Comparison of ENCODE assay signal across 15 mouse cellular contexts in the genomic region with DNA sequence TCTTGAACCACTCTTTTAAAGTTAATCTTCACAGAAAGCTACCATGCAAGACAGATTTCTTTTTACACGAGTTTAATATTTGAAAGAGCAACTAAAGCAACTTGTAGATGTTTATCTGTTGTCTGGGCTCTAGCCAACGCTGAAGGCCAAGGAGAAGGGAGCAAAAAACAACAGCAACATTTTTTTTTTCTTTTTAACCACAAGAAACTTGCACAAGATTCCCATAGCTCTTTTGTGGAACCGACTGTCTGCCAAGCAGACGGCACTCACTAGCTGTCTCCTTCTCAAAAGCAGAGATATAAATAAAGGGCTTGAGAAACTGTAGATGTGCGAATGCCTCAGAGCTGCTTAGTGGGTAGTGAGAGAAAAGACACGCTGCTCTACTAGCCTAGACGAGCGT.
A peak's percentile ranks its signal among the peaks of the same experiment; 100 is the strongest.
DNase-seq lines count a peak whose midpoint lies in the region; ATAC-seq and TF ChIP-seq lines count a peak whose summit lies in the region.
"Had no signal": no experiment of that assay in that cellular context is flagged by ENCODE, and none has a peak within 500 bp of the region (broad histone marks: within the 10 kb centered on the region; RNA-seq: fewer than 3 reads in every experiment).

No protein-coding gene starts in this region.

- 0 out of 2 replicates have a peak, but pooled peaks cover 1% of the 10 kb centered on the region for H3K9me3 ChIP-seq in MEL (replicated peaks; ENCODE audit: insufficient read depth, low read length)
- no peaks in the 10 kb centered on the region for H3K9me3 ChIP-seq in forebrain, embryonic 12.5 days
- H3K9me3 ChIP-seq: heart, embryonic 13.5 days; liver, embryonic 13.5 days; neural tube, embryonic 13.5 days had no signal

- TF ChIP-seq CTCF in MEL (IDR thresholded peaks at IDR 0.05 in 2 of 3, conservative IDR thresholded peaks at IDR 0.05 in 1 of 3; ENCODE audit: control insufficient read depth in 1 of 3, insufficient read depth in 1 of 3, low read depth in 2 of 3, low read length in 3 of 3, poor library complexity in 1 of 3, severe bottlenecking in 1 of 3) = no peak

- H3K4me2 ChIP-seq in forebrain, embryonic 12.5 days = no peak overlapping the region
- H3K4me2 ChIP-seq: heart, embryonic 13.5 days; liver, embryonic 13.5 days; neural tube, embryonic 13.5 days had no signal

- WGBS in forebrain, embryonic 12.5 days = 78% methylated on average over 8 of the region's 8 CpGs

- peaks cover 4 to 11% of the 10 kb centered on the region in 2 experiments; a peak in 3 of 4 replicates for H3K4me1 ChIP-seq in MEL (ENCODE audit: control insufficient read depth in 1 of 2, insufficient read depth in 2 of 2, low read length in 2 of 2)
- no peaks in the 10 kb centered on the region for H3K4me1 ChIP-seq in forebrain, embryonic 12.5 days
- H3K4me1 ChIP-seq: heart, embryonic 13.5 days; liver, embryonic 13.5 days; neural tube, embryonic 13.5 days had no signal

- H3K36me3 ChIP-seq in MEL (ENCODE audit: control insufficient read depth in 1 of 2, insufficient read depth in 2 of 2, low read length in 2 of 2) = peaks cover 0 to 6% of the 10 kb centered on the region in 2 experiments; a peak in 3 of 4 replicates
- no peaks in the 10 kb centered on the region for H3K36me3 ChIP-seq in forebrain, embryonic 12.5 days (replicated peaks)
- H3K36me3 ChIP-seq: neural tube, embryonic 13.5 days had no signal

- no peak for TF ChIP-seq POLR2A in MEL (IDR thresholded peaks at IDR 0.05; ENCODE audit: control insufficient read depth in 1 of 2, insufficient read depth in 1 of 2, low read depth in 1 of 2, low read length in 2 of 2, poor library complexity in 1 of 2)

- no peak for TF ChIP-seq RAD21 in MEL (IDR thresholded peaks at IDR 0.05; ENCODE audit: low read depth, low read length)

- H3K27ac ChIP-seq in MEL (ENCODE audit: control insufficient read depth, low read depth, low read length) = no peak overlapping the region
- H3K27ac ChIP-seq in forebrain, embryonic 12.5 days = no peak overlapping the region
- H3K27ac ChIP-seq: heart, embryonic 13.5 days; liver, embryonic 13.5 days; neural tube, embryonic 13.5 days had no signal

- DNase-seq in frontal cortex, postnatal 10 days (ENCODE audit: low spot score in 2 of 2) = no peak
- DNase-seq in MEL (ENCODE audit: low read depth, low spot score) = no peak
- peak; percentile 38 for DNase-seq in kidney, adult 18-20 months
- DNase-seq in kidney, postnatal 14 days = peak; percentile 73
- no peak for DNase-seq in adrenal gland, postnatal 14 days
- no peak for DNase-seq in adrenal gland, adult 18-20 months (ENCODE audit: low spot score in 2 of 2)
- DNase-seq: adrenal gland, postnatal 10 days; cerebellum, adult 9-11 months; gastrocnemius, postnatal 25 days; heart, postnatal 4 days; liver, embryonic 13.5 days had no signal

- no peak overlapping the region for H3K4me3 ChIP-seq in MEL (ENCODE audit: control insufficient read depth in 1 of 2, insufficient read depth in 1 of 2, low read depth in 2 of 2, low read length in 2 of 2)
- no peak overlapping the region for H3K4me3 ChIP-seq in forebrain, embryonic 12.5 days (replicated peaks)
- H3K4me3 ChIP-seq: heart, embryonic 13.5 days; liver, embryonic 13.5 days; neural tube, embryonic 13.5 days had no signal

- peak; percentile 90 for ATAC-seq in frontal cortex, adult (ENCODE audit: low TSS enrichment)
- ATAC-seq in forebrain, embryonic 12.5 days (ENCODE audit: low FRiP score) = no peak

- no peak for TF ChIP-seq EP300 in MEL (IDR thresholded peaks at IDR 0.05; ENCODE audit: low read depth in 1 of 2, low read length in 2 of 2)

- no peaks in the 10 kb centered on the region for H3K27me3 ChIP-seq in MEL (ENCODE audit: control insufficient read depth in 1 of 2, insufficient read depth in 2 of 2, low read length in 2 of 2)
- no peaks in the 10 kb centered on the region for H3K27me3 ChIP-seq in forebrain, embryonic 12.5 days
- H3K27me3 ChIP-seq: heart, embryonic 13.5 days; liver, embryonic 13.5 days; neural tube, embryonic 13.5 days had no signal

- no peaks in the 10 kb centered on the region for H3K79me2 ChIP-seq in MEL (ENCODE audit: control insufficient read depth, insufficient read depth, low read length, poor library complexity)

- no peak overlapping the region for H3K9ac ChIP-seq in MEL (ENCODE audit: control insufficient read depth, low read depth, low read length, poor library complexity, severe bottlenecking)
- no peak overlapping the region for H3K9ac ChIP-seq in forebrain, embryonic 12.5 days
- H3K9ac ChIP-seq: heart, embryonic 13.5 days; liver, embryonic 13.5 days; neural tube, embryonic 13.5 days had no signal

TF ChIP-seq in MEL, 35 proteins besides CTCF, POLR2A, EP300 and RAD21:
- TF ChIP-seq RCOR1 (IDR thresholded peaks at IDR 0.05; ENCODE audit: low read depth, low read length) = no peak
- peak; percentile 25; the same call in 1 of the 2 replicates for TF ChIP-seq ZNF384 (IDR thresholded peaks at IDR 0.05; ENCODE audit: low read depth, low read length)

Comparison
In these comparisons a context has a peak if more than half of its experiments do, and no peak if none do; other contexts are left out.
1. DNase-seq: peak in kidney, adult 18-20 months (single experiment) and kidney, postnatal 14 days (single experiment); none in frontal cortex, postnatal 10 days (0 of 2), MEL (single experiment), adrenal gland, postnatal 14 days (single experiment) and adrenal gland, adult 18-20 months (0 of 2).